Mouse (Mus musculus) bone marrow, adult 2 months (tissue): ENCODE measurements around the gene Trmt1l. TPM values are rescaled to one million over a fixed set of nuclear protein-coding genes. Genes with fewer than 3 reads are reported as not detected.
A peak's percentile ranks its signal among the peaks of the same experiment; 100 is the strongest.
"Not testable (repeated sequence)": the region's sequence is repeated elsewhere in the genome, so short reads cannot be mapped to it uniquely, and the experiment has no call there.

ENCODE experiments used
- H3K27ac ChIP-seq: fragments of 200-500 bp; 2 replicates; pipeline ENCODE4 v1.5.1; 2012; ENCODE audit warnings: low read depth, mild to moderate bottlenecking, control low read depth, inconsistent platforms, low read length; ENCODE audit not compliant: control insufficient read depth, poor library complexity, insufficient read depth
- H3K4me1 ChIP-seq: fragments of 200-500 bp; 2 replicates; pipeline ENCODE4 v1.6.1; 2011; ENCODE audit warnings: low read length; ENCODE audit not compliant: control insufficient read depth, insufficient read depth
- H3K4me3 ChIP-seq: fragments of 200-500 bp; replicated peaks from 2 replicates; pipeline ENCODE3; 2011; ENCODE audit warnings: mild to moderate bottlenecking, low read depth, low read length, control low read depth; ENCODE audit not compliant: control insufficient read depth
- CTCF ChIP-seq: fragments of 200-500 bp; IDR thresholded peaks from 2 replicates; pipeline ENCODE4 v1.5.1; 2011; ENCODE audit warnings: low read length, control low read depth; ENCODE audit not compliant: control insufficient read depth, insufficient read depth
- POLR2A ChIP-seq: fragments of 200-500 bp; IDR thresholded peaks from 2 replicates; pipeline ENCODE4 v1.6.1; 2011; ENCODE audit warnings: low read depth, mild to moderate bottlenecking, control low read depth, low read length, borderline replicate concordance; ENCODE audit not compliant: control insufficient read depth
- WGBS: fragments of 180-500 bp; shearing (Covaris S2); methylation state at CpG from one replicate; pipeline ENCODE4 v1.1.7; 2018; 5-methylcytosine and 5-hydroxymethylcytosine counted together
- polyA plus RNA-seq: library from polyadenylated mRNA; stranded (reverse); fragments of >200 nt; gene quantifications from 2 replicates; pipeline ENCODE4 v1.2.4, GENCODE M21; 2011; ENCODE audit warnings: low replicate concordance; ENCODE audit not compliant: missing spikeins, insufficient read depth, insufficient read length

The Trmt1l gene
- polyA plus RNA-seq, 1 experiment, result 25.7 TPM

DNA sequence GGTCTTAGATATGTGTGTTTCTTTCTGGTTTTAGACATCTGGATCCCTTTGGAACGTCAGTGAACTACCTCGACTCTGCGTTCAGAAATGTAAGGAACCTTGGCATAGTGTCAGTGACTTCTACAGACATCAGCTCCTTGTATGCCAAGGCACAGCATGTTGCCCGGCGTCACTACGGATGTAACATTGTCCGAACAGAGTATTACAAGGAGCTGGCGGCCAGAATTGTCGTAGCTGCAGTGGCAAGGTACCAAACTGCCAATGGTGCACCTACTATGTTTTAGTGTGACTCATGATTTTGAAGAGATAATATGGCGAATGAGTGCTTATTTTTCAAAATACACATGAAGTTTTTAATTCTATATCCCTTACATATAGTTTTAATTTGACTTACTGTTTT lies 21.5 kb downstream of the Trmt1l start:
- Histone ChIP-seq H3K27ac (no peak overlapping the region), H3K4me1 (no peaks in the 10 kb centered on the region), H3K4me3 (no peak overlapping the region)
- WGBS, result 92% methylated on average over 10 of the region's 10 CpGs
- no peak for TF ChIP-seq POLR2A
- no peak for TF ChIP-seq CTCF

DNA sequence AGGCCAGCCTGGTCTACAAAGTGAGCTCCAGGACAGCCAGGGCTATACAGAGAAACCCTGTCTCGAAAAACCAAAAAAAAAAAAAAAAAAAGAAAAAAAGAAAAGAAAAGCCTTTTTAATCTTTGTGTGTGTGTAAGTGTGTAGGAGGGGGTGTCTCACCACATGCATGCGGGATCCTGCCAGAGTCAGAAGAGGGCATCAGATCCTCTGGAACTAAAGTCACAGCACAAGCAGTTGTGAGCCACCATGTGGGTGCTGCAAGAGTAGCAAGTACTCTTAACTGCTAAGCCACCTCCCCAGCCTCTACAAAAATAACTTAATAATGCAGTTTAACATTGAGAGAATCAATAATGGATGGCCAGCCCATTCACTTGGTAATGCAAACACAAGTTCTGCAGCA lies 22.5 kb downstream of the Trmt1l start:
- WGBS, result 71% methylated on average over 2 of the region's 2 CpGs
- H3K4me3 ChIP-seq, result no peak overlapping the region
- no peak for TF ChIP-seq CTCF
- no peak for TF ChIP-seq POLR2A

DNA sequence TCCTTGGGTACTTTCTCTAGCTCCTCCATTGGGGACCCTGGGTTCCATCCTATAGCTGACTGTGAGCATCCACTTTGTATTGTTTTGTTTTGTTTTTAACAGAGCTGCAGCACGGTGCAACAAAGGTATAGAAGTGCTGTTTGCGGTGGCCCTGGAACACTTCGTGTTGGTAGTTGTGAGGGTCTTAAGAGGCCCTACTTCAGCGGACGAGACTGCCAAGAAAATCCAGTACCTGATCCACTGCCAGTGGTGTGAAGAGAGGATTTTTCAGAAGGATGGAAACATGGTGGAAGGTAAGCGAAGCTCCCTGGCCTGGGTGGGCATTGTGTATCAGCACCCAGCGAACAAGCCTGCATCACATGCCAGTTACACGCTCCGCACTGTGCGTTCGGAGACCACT lies 23.6 kb downstream of the Trmt1l start:
- whole genome bisulfite sequencing, result 96% methylated on average over 11 of the region's 11 CpGs
- TF ChIP-seq POLR2A (no peak), CTCF (no peak)
- H3K27ac ChIP-seq, result no peak overlapping the region
- no peak overlapping the region for H3K4me3 ChIP-seq
- peaks cover under 1% of the 10 kb centered on the region; the same call in 1 of the 2 replicates for H3K4me1 ChIP-seq

More for the DNA sequence above, 22.5 kb downstream of the Trmt1l start:
- Histone ChIP-seq H3K27ac (no peak overlapping the region), H3K4me1 (no peaks in the 10 kb centered on the region)

DNA sequence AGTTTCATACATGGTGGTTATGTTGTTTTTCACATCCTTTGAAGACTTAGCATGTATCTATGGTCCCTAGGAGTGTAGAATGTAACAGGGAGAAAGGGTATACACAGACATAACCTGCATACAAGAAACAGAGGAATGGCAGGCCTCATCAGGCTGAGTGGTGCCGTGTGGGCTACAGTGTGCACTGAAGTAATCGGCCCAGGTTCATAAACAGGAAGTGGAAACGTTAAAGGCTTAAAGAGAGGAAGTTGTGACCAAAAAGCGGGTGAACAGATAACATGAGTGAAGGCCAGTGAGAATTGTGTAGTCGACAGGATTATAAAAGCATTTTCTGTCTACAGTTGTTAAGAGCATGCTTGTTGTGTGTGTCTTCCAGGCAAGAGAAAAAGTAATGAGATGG lies 28.7 kb downstream of the Trmt1l start:
- TF ChIP-seq POLR2A (no peak), CTCF (no peak)
- peak overlapping the region; percentile 62 for H3K27ac ChIP-seq
- no peak overlapping the region for H3K4me3 ChIP-seq
- H3K4me1 ChIP-seq, result peaks cover 3% of the 10 kb centered on the region; the same call in 1 of the 2 replicates
- WGBS, result under 1% methylated on average over 5 of the region's 5 CpGs

GRCm38 (mm10) chr1:151461265-151461664 lies 32.9 kb downstream of the Trmt1l start:
- TF ChIP-seq POLR2A, result no peak
- peak; percentile 25; the same call in 1 of the 2 replicates for TF ChIP-seq CTCF
- WGBS, result 88% methylated on average over 9 of the region's 9 CpGs
- Histone ChIP-seq H3K27ac (no peak overlapping the region), H3K4me3 (no peak overlapping the region), H3K4me1 (peaks cover 3% of the 10 kb centered on the region; the same call in 1 of the 2 replicates)

DNA sequence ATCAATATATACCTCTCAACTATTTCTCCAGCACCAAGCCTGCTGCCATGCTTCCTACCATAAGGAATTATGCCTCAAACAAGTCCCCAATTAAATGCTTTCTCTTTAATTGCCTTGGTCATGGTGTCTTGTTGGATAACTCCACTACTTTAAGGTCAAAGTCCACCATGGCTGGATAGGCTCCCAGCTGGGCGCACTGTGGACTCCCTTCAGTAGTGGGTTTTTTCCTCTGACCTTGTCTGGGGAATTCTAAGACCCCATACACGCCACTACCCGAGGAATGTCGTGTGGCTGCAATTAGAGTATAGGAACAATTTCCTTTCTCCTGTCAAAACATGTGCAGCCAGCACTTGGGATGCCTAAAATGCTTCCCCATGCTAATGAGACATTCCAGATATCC lies 36.6 kb downstream of the Trmt1l start:
- H3K4me3 ChIP-seq, result no peak overlapping the region
- TF ChIP-seq POLR2A (no peak), CTCF (no peak)
- no peaks in the 10 kb centered on the region for H3K4me1 ChIP-seq
- WGBS, result 71% methylated on average over 4 of the region's 4 CpGs
- no peak overlapping the region for H3K27ac ChIP-seq

DNA sequence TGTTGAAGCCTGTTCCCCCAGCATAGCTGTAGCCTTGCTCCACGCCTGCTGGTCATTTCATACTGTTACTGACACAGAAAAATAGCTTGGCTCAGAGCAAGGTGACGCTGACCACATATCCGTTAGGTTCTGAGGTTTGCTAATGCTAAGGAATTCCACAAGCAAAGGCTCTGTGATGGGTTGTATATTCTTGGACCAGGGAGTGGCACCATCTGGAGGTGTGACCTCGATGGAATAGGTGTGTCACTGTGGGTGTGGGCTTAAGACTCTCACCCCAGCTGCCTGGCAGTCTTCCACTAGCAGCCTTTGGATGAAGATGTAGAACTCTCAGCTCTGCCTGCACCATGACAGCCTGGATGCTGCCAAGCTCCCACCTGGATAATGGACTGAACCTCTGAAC lies 38.2 kb downstream of the Trmt1l start:
- TF ChIP-seq POLR2A, result no peak
- TF ChIP-seq CTCF, result no peak
- H3K27ac ChIP-seq, result no peak overlapping the region
- H3K4me3 ChIP-seq, result no peak overlapping the region
- H3K4me1 ChIP-seq, result no peaks in the 10 kb centered on the region
- WGBS, result 79% methylated on average over 4 of the region's 4 CpGs

DNA sequence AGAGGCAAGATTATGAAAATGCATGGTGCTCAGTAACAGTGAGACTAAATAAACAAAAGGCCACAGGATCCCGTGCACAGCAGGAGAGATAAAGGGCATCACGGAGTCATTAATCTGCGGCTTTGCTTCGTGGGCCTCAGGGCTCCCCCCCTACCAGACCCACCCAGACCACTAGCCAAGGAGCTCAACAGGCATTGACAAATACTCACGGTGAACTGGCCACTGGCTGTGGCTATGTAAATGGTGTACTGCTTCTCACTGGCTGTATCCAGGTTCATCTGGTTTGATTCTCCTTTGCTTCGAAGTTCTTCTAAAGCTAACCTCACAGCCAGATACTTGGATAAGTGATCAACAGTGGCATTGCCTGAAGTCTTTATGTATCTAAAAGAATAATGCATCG lies 43.1 kb downstream of the Trmt1l start:
- Histone ChIP-seq H3K27ac (no peak overlapping the region), H3K4me1 (no peaks in the 10 kb centered on the region), H3K4me3 (no peak overlapping the region)
- 84% methylated on average over 7 of the region's 7 CpGs for WGBS
- TF ChIP-seq POLR2A (no peak), CTCF (no peak)

DNA sequence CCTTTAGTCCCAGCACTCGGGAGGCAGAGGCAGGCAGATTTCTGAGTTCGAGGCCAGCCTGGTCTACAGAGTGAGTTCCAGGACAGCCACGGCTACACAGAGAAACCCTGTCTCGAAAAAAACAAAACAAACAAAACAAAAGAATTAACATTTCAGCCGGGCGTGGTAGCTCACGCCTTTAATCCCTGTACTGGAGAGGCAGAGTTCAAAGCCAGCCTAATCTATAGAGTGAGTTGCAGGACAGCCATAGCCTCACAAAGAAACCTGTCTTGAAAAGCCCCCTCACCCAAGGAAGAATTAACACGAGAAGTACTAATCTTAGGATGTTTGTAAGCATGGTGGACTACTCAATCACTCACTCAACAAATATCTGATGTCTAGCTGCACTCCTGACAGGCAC lies 44.0 kb downstream of the Trmt1l start:
- H3K4me1 ChIP-seq, H3K4me3 ChIP-seq, H3K27ac ChIP-seq: not testable (repeated sequence)
- 88% methylated on average over 8 of the region's 8 CpGs for WGBS

DNA sequence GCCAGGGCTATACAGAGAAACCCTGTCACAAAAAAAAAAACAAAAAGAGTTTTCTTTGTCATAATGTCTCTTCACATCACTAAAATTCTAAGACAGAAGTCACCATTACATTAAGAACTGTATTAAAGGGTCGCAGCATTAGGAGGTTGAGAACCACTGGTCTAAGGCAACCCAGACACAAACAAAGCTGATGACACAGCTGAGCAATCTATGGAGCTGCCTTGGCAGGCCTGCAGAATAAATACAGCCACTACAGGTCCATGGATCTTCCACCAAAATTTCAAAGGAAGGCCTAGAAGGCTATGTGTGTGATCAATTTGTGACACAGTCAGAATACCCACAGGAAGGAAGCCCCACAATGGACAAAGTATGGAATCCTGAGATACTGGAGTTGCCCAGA lies 54.2 kb downstream of the Trmt1l start:
- 78% methylated on average over 1 of the region's 1 CpGs for WGBS
- TF ChIP-seq POLR2A (no peak), CTCF (no peak)
- no peaks in the 10 kb centered on the region for H3K4me1 ChIP-seq
- no peak overlapping the region for H3K4me3 ChIP-seq
- no peak overlapping the region for H3K27ac ChIP-seq
